Mouse (Mus musculus): ENCODE measurements around the gene Trim69. TPM values are rescaled to one million over a fixed set of nuclear protein-coding genes. Genes with fewer than 3 reads are reported as not detected.

Gene Trim69
- total and polyA plus RNA-seq, 3 experiments = 0.04 TPM; not detected in 2

- TF ChIP-seq CHD2 (IDR thresholded peaks at IDR 0.05; ENCODE audit: low read length) (no peak), SIN3A (IDR thresholded peaks at IDR 0.05; ENCODE audit: low read length) (peak; percentile 30; the same call in 1 of the 2 replicates)
Observed at GRCm38 (mm10) chr2:122160680-122161079, at the start of gene Trim69 (continued).

- Histone ChIP-seq H3K36me3 (ENCODE audit: control insufficient read depth in 1 of 2, insufficient read depth in 2 of 2, low read length in 2 of 2) (peaks cover 0 to 13% of the 10 kb centered on the region in 2 experiments; a peak in 2 of 4 replicates), H3K9me3 (replicated peaks; ENCODE audit: insufficient read depth, low read length) (no peaks in the 10 kb centered on the region), H3K79me2 (ENCODE audit: control insufficient read depth, insufficient read depth, low read length, poor library complexity) (peaks cover 9% of the 10 kb centered on the region), H3K4me3 (ENCODE audit: control insufficient read depth in 1 of 2, insufficient read depth in 1 of 2, low read depth in 2 of 2, low read length in 2 of 2) (no peak overlapping the region), H3K27ac (ENCODE audit: control insufficient read depth, low read depth, low read length) (no peak overlapping the region), H3K4me1 (ENCODE audit: control insufficient read depth in 1 of 2, insufficient read depth in 2 of 2, low read length in 2 of 2) (peaks cover 4 to 7% of the 10 kb centered on the region in 2 experiments), H3K9ac (ENCODE audit: control insufficient read depth, low read depth, low read length, poor library complexity, severe bottlenecking) (no peak overlapping the region), H3K27me3 (ENCODE audit: control insufficient read depth in 1 of 2, insufficient read depth in 2 of 2, low read length in 2 of 2) (no peaks in the 10 kb centered on the region)
- DNase-seq (ENCODE audit: low read depth, low spot score) = peak; percentile 15
- TF ChIP-seq RAD21 (IDR thresholded peaks at IDR 0.05; ENCODE audit: low read depth, low read length) (no peak), MAFK (IDR thresholded peaks at IDR 0.05; ENCODE audit: borderline replicate concordance, low read depth, low read length) (peak; percentile 97)
Observed at GRCm38 (mm10) chr2:122116888-122117287, 43.6 kb upstream of the Trim69 start.

- no peaks in the 10 kb centered on the region for H3K9me3 ChIP-seq (replicated peaks; ENCODE audit: insufficient read depth, low read length)
- H3K36me3 ChIP-seq (ENCODE audit: control insufficient read depth in 1 of 2, insufficient read depth in 2 of 2, low read length in 2 of 2) = peaks cover 0 to 13% of the 10 kb centered on the region in 2 experiments; a peak in 2 of 4 replicates
- H3K4me3 ChIP-seq (ENCODE audit: control insufficient read depth in 1 of 2, insufficient read depth in 1 of 2, low read depth in 2 of 2, low read length in 2 of 2) = peak within 1 kb of the TSS; percentile 86 to 87
- peaks cover 9% of the 10 kb centered on the region for H3K79me2 ChIP-seq (ENCODE audit: control insufficient read depth, insufficient read depth, low read length, poor library complexity)
- DNase-seq (ENCODE audit: low read depth, low spot score) = peak; percentile 98
- H3K27me3 ChIP-seq (ENCODE audit: control insufficient read depth in 1 of 2, insufficient read depth in 2 of 2, low read length in 2 of 2) = no peaks in the 10 kb centered on the region
- H3K9ac ChIP-seq (ENCODE audit: control insufficient read depth, low read depth, low read length, poor library complexity, severe bottlenecking) = peak within 1 kb of the TSS; percentile 96
- H3K27ac ChIP-seq (ENCODE audit: control insufficient read depth, low read depth, low read length) = peak within 1 kb of the TSS; percentile 89
- H3K4me1 ChIP-seq (ENCODE audit: control insufficient read depth in 1 of 2, insufficient read depth in 2 of 2, low read length in 2 of 2) = peaks cover 4 to 7% of the 10 kb centered on the region in 2 experiments
- TF ChIP-seq KAT2A (conservative IDR thresholded peaks at IDR 0.05; ENCODE audit: low read depth, low read length) (no peak; the same call in 1 of the 2 replicates), MAX (IDR thresholded peaks at IDR 0.05; ENCODE audit: low read length) (no peak), NELFE (IDR thresholded peaks at IDR 0.05; ENCODE audit: low read depth, low read length) (peak; percentile 99), ETS1 (IDR thresholded peaks at IDR 0.05; ENCODE audit: low read depth, low read length) (peak; percentile 75), USF2 (IDR thresholded peaks at IDR 0.05; ENCODE audit: borderline replicate concordance in 1 of 2, insufficient read depth in 1 of 2, low read depth in 1 of 2, low read length in 2 of 2) (no peak), HCFC1 (IDR thresholded peaks at IDR 0.05; ENCODE audit: low read depth, low read length) (peak; percentile 90), TBP (IDR thresholded peaks at IDR 0.05; ENCODE audit: low read depth, low read length) (peak; percentile 89), GATA1 (IDR thresholded peaks at IDR 0.05; ENCODE audit: low read depth, low read length) (no peak), BHLHE40 (IDR thresholded peaks at IDR 0.05; ENCODE audit: borderline replicate concordance, low read depth, low read length) (peak; percentile 83; the same call in 1 of the 2 replicates), MXI1 (IDR thresholded peaks at IDR 0.05; ENCODE audit: low read depth, low read length) (peak; percentile 80), JUND (IDR thresholded peaks at IDR 0.05; ENCODE audit: low read depth, low read length) (no peak), ZMIZ1 (IDR thresholded peaks at IDR 0.05; ENCODE audit: low read depth, low read length) (peak; percentile 94), USF1 (IDR thresholded peaks at IDR 0.05; ENCODE audit: low read depth, low read length) (peak; percentile 85), CTCF (IDR thresholded peaks at IDR 0.05 in 2 of 3, conservative IDR thresholded peaks at IDR 0.05 in 1 of 3; ENCODE audit: control insufficient read depth in 1 of 3, insufficient read depth in 1 of 3, low read depth in 2 of 3, low read length in 3 of 3, poor library complexity in 1 of 3, severe bottlenecking in 1 of 3) (no peak), MEF2A (IDR thresholded peaks at IDR 0.05; ENCODE audit: extremely low read depth, insufficient replicate concordance, low read depth, low read length, poor library complexity, severe bottlenecking) (no peak), ZNF384 (IDR thresholded peaks at IDR 0.05; ENCODE audit: low read depth, low read length) (peak; percentile 87), POLR2A (IDR thresholded peaks at IDR 0.05; ENCODE audit: control insufficient read depth in 1 of 2, insufficient read depth in 1 of 2, low read depth in 1 of 2, low read length in 2 of 2, poor library complexity in 1 of 2) (peak; percentile 100), MAFK (IDR thresholded peaks at IDR 0.05; ENCODE audit: borderline replicate concordance, low read depth, low read length) (no peak), ELF1 (IDR thresholded peaks at IDR 0.05; ENCODE audit: low read depth, low read length) (peak; percentile 94), UBTF (IDR thresholded peaks at IDR 0.05; ENCODE audit: borderline replicate concordance, insufficient read depth, low read depth, low read length) (0 out of 2 replicates have a peak, but pooled peaks have one; percentile 33), EP300 (IDR thresholded peaks at IDR 0.05; ENCODE audit: low read depth in 1 of 2, low read length in 2 of 2) (no peak; a peak in 1 of 4 replicates), MYC (IDR thresholded peaks at IDR 0.05; ENCODE audit: low read depth, low read length) (0 out of 2 replicates have a peak, but pooled peaks have one; percentile 23), TAL1 (IDR thresholded peaks at IDR 0.05; ENCODE audit: low read length) (no peak)
Observed at GRCm38 (mm10) chr2:122117961-122118958, 42.2 kb upstream of the Trim69 start, which contains the start of gene Spg11. Spg11 (minus strand) TSS chr2:122118386.
